Mouse (Mus musculus) WW6 (cell line): ENCODE data around the gene Tbc1d10b.
"Not testable (repeated sequence)": the region's sequence is repeated elsewhere in the genome, so short reads cannot be mapped to it uniquely, and the experiment has no call there.

Experiments used
- DNase-seq: peaks from one replicate; pipeline ENCODE4 v3.0.0-alpha.2; 2013; ENCODE audit warnings: low read depth, low spot score

The Tbc1d10b gene

GRCm38 (mm10) chr7:127207374-127208294 is 634 bp downstream of the Tbc1d10b start:
- DNase-seq, result no peak

DNA sequence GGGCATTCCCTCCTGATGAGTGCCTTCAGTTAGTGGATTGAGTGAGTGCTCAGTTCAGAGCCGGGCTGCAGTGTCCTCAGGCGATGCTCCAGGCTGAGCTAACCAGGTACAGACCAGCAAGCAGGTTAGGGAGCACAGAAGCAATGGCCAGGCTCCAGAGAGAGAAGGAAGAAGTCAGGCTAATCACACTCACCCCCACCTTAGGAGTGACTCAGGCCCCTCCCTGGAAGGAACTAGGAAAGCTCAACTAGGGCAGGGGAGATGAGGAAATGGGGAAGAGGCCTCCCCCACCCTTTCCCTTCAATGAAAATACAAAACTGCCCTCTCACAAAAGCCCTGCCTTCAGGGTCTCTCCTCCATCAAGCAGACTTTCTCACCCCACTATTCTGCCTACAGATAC is 1.7 kb downstream of the Tbc1d10b start:
- DNase-seq, result no peak

DNA sequence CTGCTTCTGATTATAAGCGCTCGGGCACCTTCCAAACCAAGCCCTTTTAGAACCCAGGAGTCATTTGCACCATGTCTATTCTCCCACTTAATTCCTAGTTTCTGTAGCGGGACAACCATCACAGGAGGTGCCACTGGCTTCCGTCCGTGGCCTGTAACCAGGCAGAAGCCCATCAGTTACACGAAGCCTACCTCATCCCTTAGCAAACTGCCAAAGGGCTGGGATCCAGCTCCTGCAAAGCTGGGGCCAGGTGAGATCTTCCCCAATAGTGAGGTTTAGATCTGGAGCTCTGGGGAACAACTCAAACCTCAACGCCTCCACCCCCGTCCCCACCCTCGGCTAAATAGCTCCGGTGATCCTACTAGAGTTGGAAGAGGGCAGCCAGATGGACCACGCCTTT is 11.8 kb downstream of the Tbc1d10b start:
- no peak for DNase-seq

GRCm38 (mm10) chr7:127195544-127196295 is 12.5 kb downstream of the Tbc1d10b start, which contains the start of gene Cd2bp2:
Gene Cd2bp2, minus strand, starts transcription at chr7:127196050.
- DNase-seq, result peak; percentile 88

DNA sequence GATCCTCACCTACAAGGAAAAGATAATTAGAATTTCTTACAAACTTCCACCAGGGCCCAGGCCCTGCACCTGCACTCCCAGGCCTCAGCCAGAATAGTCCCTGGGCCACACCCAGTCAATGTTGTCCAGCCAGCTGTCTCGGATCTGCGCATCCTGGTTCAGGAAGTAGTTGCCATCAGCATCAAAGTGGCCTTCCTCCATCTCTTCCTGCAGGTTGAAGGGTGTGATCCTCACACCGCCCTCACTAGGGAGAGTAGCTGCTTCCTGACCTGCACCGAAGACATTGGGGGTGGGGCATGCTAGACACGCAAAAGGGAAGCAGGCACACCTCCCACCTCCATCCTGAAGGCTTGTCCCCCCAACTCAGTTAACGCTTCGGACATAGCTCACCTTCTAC is 13.6 kb downstream of the Tbc1d10b start:
- no peak for DNase-seq

DNA sequence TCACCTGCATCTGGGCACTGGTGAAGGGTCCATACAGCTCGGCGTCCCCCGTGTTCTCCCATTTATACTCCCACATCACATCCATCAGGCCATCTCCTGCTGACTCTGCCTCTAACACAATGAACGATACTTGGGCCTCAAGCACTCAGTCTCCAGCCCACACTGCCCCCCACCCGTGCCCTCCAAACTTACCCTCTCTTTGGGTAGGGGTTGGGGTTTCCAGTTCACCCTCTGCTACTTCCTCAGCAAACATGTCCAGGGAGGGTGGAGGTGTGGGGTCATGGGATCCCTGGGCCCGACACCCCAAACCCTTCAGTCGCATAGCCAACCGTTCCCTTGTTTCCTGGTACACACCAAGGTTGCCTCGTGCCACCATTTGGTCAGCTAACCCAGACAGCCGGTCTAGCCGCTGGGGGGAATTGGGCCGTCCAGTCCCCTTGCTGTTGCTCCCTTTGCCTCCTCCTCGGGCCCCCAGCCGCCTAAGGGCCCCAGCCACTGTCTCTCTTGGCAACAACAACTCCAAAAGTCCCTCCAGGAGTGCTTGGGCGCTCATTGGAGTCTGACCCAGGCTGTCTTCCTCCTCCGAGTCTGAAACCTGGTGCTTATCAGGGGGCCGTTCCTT is 14.1 kb downstream of the Tbc1d10b start:
- DNase-seq, result no peak

DNA sequence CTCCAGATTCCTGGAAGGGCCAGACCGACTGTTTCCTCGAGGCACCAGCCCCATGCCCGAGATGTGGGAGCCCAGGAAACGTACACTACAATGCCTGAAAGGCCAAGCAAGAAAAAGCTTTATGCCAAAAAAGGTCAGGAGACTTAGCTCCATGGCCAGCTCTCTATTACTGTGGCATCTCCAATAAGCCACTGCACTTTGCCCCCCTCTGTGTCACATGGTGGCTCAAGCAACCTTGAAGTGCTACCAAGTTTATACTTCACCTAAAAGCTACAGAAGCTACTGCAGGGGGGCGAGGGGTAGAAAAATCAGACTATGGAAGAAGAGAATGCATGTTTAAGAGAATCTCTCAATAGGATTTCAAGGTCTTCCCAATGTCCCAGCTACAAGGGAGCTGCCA is 15.3 kb downstream of the Tbc1d10b start:
- DNase-seq, result no peak

DNA sequence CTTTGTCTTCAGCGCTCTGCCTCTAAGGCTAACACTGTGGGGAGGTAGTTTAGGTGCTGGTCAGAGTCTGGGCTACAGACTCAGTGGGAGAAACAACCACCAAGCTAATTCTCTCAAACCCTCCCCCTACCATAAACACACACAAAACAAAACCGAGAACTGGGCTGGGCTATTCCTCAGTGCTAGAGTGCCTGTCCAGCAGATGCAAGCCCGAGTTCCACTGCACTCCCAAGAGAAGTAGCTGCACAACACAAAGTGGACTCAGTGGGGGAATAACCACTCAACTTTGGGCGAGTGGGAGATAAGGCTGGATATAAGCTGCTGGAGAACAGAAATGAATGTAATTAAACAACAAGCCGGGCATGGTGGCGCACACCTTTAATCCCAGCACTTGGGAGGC is 17.6 kb downstream of the Tbc1d10b start:
- DNase-seq, result no peak

DNA sequence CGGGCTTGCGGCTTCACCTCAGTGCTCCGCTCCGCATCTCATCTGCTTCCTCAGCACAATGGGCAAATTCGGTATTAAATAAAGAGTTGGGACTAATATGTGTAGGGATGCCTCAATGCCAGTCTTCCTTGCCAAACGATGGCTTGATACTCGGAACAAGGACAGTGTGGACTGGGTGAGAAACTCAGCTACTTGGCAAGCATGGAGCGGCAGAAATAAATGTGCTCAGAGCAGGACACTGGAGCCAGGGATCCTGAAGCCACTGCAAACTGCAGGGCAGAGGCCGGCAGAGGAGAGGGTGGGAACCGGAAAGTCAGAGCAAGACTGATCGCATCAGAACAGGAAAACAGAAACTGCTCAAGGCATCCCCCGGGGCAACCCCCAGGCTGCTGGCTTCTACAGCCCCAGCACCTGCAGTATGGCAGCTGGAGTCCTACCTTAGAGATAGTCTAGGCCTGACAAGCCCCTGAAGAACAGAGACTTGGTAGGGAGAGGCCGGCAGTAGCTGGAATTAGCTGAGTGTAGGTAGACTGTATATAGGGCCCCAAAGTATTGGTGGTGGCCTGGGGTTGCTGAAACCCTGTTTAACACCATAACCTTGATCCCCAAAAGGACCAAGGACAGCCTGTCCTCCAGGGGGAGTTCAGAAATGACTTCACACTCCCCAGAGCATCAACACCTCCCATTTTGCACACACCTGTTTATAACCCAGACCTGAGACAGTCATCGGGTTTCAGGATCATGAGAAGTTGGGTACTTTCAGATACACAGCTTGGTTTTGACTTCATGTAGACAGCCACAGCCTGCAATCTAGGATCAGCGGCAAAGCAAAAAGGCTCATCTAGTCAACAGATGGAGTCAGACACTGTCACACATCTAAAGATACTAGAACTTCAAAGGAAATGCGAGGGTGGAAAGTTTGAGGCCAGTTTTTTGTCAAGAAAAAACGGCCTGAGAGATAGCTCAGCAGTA is 19.7 kb downstream of the Tbc1d10b start:
- no peak for DNase-seq

DNA sequence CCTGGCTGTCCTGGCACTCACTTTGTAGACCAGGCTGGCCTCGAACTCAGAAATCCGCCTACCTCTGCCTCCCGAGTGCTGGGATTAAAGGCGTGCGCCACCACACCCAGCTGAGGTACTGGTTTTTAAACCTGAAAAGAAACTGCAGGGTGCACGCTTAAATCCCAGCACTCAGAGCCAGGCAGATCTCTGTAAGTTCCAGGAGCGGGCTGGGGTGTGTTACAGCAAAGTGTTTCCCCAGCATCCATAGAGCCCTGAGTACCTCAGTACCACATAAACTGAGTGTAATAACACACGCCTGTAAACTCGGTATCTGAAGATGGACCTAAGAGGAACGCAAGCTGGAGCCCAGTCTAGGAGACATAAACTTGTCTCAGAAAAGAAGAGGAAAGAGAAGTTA is 20.9 kb downstream of the Tbc1d10b start:
- DNase-seq, result no peak

- DNase-seq, result no peak
Observed at GRCm38 (mm10) chr7:127185601-127186000, 22.7 kb downstream of the Tbc1d10b start.

DNA sequence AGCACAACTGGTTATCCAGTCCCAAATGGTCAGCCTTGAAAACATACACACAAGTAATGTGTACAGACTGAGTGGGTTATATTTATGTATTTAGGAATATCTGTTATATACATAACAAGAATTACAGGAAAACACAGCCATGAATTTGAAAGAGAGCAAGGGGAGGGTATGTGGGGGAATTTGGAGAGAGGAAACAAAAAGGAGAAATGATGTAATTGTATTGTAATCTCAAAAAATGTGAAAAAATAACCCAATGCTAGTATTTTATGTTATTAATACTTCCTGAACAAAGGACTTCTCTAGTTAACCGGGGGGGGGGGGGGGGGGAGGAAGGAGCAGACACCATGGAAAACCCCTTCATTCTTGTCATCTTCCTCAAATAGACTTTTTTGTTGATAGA is 23.5 kb downstream of the Tbc1d10b start:
- DNase-seq, result no peak

GRCm38 (mm10) chr7:127183828-127184227 is 24.4 kb downstream of the Tbc1d10b start:
- DNase-seq, result no peak

- DNase-seq, result no peak
Observed at GRCm38 (mm10) chr7:127183345-127183744, 24.9 kb downstream of the Tbc1d10b start.

- DNase-seq, result not testable (repeated sequence)
Observed at GRCm38 (mm10) chr7:127181724-127182123, 26.5 kb downstream of the Tbc1d10b start.

- no peak for DNase-seq
Observed at GRCm38 (mm10) chr7:127180783-127181182, 27.5 kb downstream of the Tbc1d10b start.

DNA sequence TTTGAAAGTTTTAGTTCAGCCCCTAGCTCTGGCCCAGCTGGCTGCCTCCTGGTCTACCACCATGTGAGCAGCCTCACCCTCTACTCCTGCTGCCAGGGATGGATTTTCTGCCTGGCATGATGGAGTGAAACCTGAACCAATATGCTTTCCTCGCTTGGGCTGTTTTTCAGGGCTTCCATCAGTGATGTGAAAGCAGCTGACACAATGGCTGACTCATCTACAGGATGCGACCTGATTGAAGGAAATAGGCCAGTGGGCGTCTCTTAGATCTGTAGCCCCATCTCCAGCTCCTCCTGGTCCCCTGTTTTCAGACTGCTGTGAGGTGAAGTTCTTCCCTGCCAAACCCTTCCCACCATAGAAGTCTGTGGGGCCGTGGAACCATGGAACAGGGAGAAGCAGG is 31.3 kb downstream of the Tbc1d10b start:
- no peak for DNase-seq

DNA sequence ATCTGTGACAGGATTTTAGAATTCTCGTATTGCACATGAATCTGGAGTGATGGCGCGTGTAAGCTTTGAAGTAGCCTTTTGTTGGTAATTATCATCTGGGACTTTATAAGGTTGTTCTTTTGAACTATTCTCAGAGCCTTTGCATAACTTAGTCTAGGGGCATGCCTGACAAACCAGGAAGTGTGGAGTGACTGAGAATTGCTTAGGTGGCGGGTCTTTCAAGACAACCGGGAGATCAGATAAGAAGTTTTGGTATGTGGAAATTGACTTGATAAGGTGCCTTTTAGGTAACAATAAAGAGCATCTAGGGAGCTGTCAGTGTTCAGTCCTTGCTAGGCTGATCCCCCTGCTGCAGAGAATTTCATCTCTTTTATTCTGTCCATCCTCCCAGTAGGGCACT is 41.8 kb downstream of the Tbc1d10b start:
- DNase-seq, result no peak

- no peak for DNase-seq
Observed at GRCm38 (mm10) chr7:127165607-127166493, 42.4 kb downstream of the Tbc1d10b start.

GRCm38 (mm10) chr7:127164002-127164401 is 44.3 kb downstream of the Tbc1d10b start:
- no peak for DNase-seq
